Mouse (Mus musculus): ENCODE measurements at regions not wholly inside any gene's neighbourhood (a gene's known extent, or its start where the extent isn't known, plus 50 kb on each side); places are given as distances from the start of the nearest gene placed in this dataset.

DNA sequence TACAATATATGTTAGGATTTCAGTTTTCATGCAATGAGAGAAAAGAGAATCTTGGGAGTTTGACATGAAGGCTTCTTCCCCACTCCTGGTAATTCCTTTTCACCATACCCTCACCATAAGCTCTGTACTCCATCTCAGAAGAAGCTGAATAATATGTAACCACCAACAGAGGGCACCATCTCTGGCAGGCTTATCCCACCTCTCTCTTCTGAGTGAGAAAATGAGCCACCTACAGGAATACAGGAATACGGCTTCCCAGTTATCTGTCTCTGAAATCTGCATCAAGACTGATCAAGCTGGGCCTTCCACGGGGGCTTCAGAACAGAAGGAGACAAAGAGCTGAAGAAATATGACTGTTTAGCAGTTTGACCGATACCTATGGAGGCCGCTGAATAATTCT is 278.6 kb upstream of the Slc16a7 start:
- TF ChIP-seq CTCF (conservative IDR thresholded peaks at IDR 0.05 in 1 of 2, IDR thresholded peaks at IDR 0.05 in 1 of 2; ENCODE audit: low read depth in 2 of 2, low read length in 2 of 2) = no peak
- no peak for TF ChIP-seq EP300 (IDR thresholded peaks at IDR 0.05; ENCODE audit: low read length)
- TF ChIP-seq CHD2 (IDR thresholded peaks at IDR 0.05; ENCODE audit: low read length) = no peak
- no peak for TF ChIP-seq MEF2A (IDR thresholded peaks at IDR 0.05; ENCODE audit: borderline replicate concordance, low read depth, low read length)
- no peak for TF ChIP-seq POLR2A (IDR thresholded peaks at IDR 0.05; ENCODE audit: low read depth, low read length)
- TF ChIP-seq POLR2AphosphoS2 (IDR thresholded peaks at IDR 0.05; ENCODE audit: low read depth, low read length) = no peak

Data from CH12.LX (cell line).